Mouse (Mus musculus) left cerebral cortex, postnatal 25 days (tissue): ENCODE measurements around the gene Cfap77. TPM values are rescaled to one million over a fixed set of nuclear protein-coding genes. Genes with fewer than 3 reads are reported as not detected.
"Not testable (repeated sequence)": the region's sequence is repeated elsewhere in the genome, so short reads cannot be mapped to it uniquely, and the experiment has no call there.

Source experiments
- DNase-seq, 2 experiments: peaks; one replicate each; pipeline ENCODE4 v3.0.0; 2022; ENCODE audit warnings: low spot score in 2 of 2, mixed read lengths in 1 of 2
- intact Hi-C: fragments of 180-260 bp; cut with DNase I; formaldehyde crosslinking; loops from one replicate; pipeline ENCODE4 v1.15.1; 2025
- total RNA-seq, 2 experiments: library from RNA; stranded (reverse); gene quantifications; 2 replicates each; pipeline ENCODE4 v1.2.3; 2021

Gene Cfap77
- total RNA-seq, result under 1 TPM in 1 of 2 experiments, not detected in 1; 0.34 TPM

GRCm38 (mm10) chr2:29054991-29055390 is at the start of gene Cfap77:
Cfap77 (minus strand) TSS chr2:29055066.
- intact Hi-C loops, result loop anchor here (1.0 kb wide), 1 partner anchor 299 kb away; no protein-coding TSS in a partner anchor
- peak; percentile 35 to 49 for DNase-seq

GRCm38 (mm10) chr2:29102416-29103377 is 47.8 kb upstream of the Cfap77 start:
- intact Hi-C loops, DNase-seq: not testable (repeated sequence)

- intact Hi-C loops, result no loop called here
These were observed 46.1 kb upstream of the Cfap77 start for GRCm38 (mm10) chr2:29100822-29101534.

GRCm38 (mm10) chr2:29099646-29100045 is 44.8 kb upstream of the Cfap77 start:
- intact Hi-C loops, result no loop called here
- no peak for DNase-seq

More at GRCm38 (mm10) chr2:29100822-29101534, 46.1 kb upstream of the Cfap77 start:
- no peak for DNase-seq

GRCm38 (mm10) chr2:29098786-29099185 is 43.9 kb upstream of the Cfap77 start:
- intact Hi-C loops, result no loop called here

GRCm38 (mm10) chr2:29097955-29098354 is 43.1 kb upstream of the Cfap77 start:
- intact Hi-C loops, result not testable (repeated sequence)

More at GRCm38 (mm10) chr2:29098786-29099185, 43.9 kb upstream of the Cfap77 start:
- DNase-seq, result no peak

GRCm38 (mm10) chr2:29097465-29097864 is 42.6 kb upstream of the Cfap77 start:
- DNase-seq, result no peak
- intact Hi-C loops, result no loop called here

More at GRCm38 (mm10) chr2:29097955-29098354, 43.1 kb upstream of the Cfap77 start:
- DNase-seq, result not testable (repeated sequence)

- no peak for DNase-seq
- intact Hi-C loops, result no loop called here
These were observed 41.9 kb upstream of the Cfap77 start for GRCm38 (mm10) chr2:29096751-29097150.

GRCm38 (mm10) chr2:29095674-29096073 is 40.8 kb upstream of the Cfap77 start:
- no peak for DNase-seq
- intact Hi-C loops, result no loop called here

GRCm38 (mm10) chr2:29089276-29089675 is 34.4 kb upstream of the Cfap77 start:
- intact Hi-C loops, DNase-seq: not testable (repeated sequence)

GRCm38 (mm10) chr2:29086026-29086425 is 31.2 kb upstream of the Cfap77 start:
- DNase-seq, result no peak
- intact Hi-C loops, result no loop called here

- peak in 1 of 2 experiments; percentile 3 for DNase-seq
- intact Hi-C loops, result no loop called here
These were observed 27.1 kb upstream of the Cfap77 start for GRCm38 (mm10) chr2:29081965-29082364.

- intact Hi-C loops, result no loop called here
- no peak for DNase-seq
These were observed 21.4 kb upstream of the Cfap77 start for GRCm38 (mm10) chr2:29076226-29076625.

GRCm38 (mm10) chr2:29075331-29076070 is 20.6 kb upstream of the Cfap77 start:
- intact Hi-C loops, result no loop called here
- DNase-seq, result no peak

- intact Hi-C loops, result no loop called here
- DNase-seq, result no peak
These were observed 19.8 kb upstream of the Cfap77 start for GRCm38 (mm10) chr2:29074676-29075075.

- intact Hi-C loops, result no loop called here
- DNase-seq, result peak in 1 of 2 experiments; percentile 25
These were observed 11.5 kb upstream of the Cfap77 start for GRCm38 (mm10) chr2:29066410-29066809.

- DNase-seq, result no peak
- intact Hi-C loops, result no loop called here
These were observed 10.9 kb upstream of the Cfap77 start for GRCm38 (mm10) chr2:29065796-29066195.

GRCm38 (mm10) chr2:29060135-29060597 is 5.3 kb upstream of the Cfap77 start, which contains the start of gene Ttf1:
Ttf1 (plus strand) TSS chr2:29060262.
- intact Hi-C loops, result loop anchor here (2.0 kb wide), 1 partner anchor 65 kb away; the partner anchor contains the start of gene Setx
- peak; percentile 90 to 96 for DNase-seq

- no peak for DNase-seq
- intact Hi-C loops, result loop anchor here (1.0 kb wide), 1 partner anchor 298 kb away; no protein-coding TSS in a partner anchor
These were observed 326 bp downstream of the Cfap77 start for GRCm38 (mm10) chr2:29054545-29054935.
